Mouse (Mus musculus) lung, adult 2 months (tissue): ENCODE measurements at regions not wholly inside any gene's neighbourhood (a gene's known extent, or its start where the extent isn't known, plus 50 kb on each side); places are given as distances from the start of the nearest gene placed in this dataset.

Source experiments
- DNase-seq: peaks from one replicate; pipeline ENCODE4 v3.0.0; 2022
- H3K4me1 ChIP-seq: fragments of 200-500 bp; 2 replicates; pipeline ENCODE4 v1.6.1; 2011; ENCODE audit warnings: low read length; ENCODE audit not compliant: control insufficient read depth, insufficient read depth
- H3K4me3 ChIP-seq: fragments of 200-500 bp; replicated peaks from 2 replicates; pipeline ENCODE3; 2011; ENCODE audit warnings: low read depth, mild to moderate bottlenecking, control low read depth, low read length; ENCODE audit errors: extremely low read depth
- CTCF ChIP-seq: fragments of 200-500 bp; IDR thresholded peaks from 2 replicates; pipeline ENCODE4 v1.5.1; 2011; ENCODE audit warnings: mild to moderate bottlenecking, low read length, control low read depth; ENCODE audit not compliant: insufficient read depth
- POLR2A ChIP-seq: fragments of 200-500 bp; IDR thresholded peaks from 2 replicates; pipeline ENCODE4 v1.6.1; 2011; ENCODE audit warnings: low read depth, mild to moderate bottlenecking, control low read depth, low read length, borderline replicate concordance; ENCODE audit errors: extremely low read depth
- WGBS: fragments of 180-500 bp; shearing (Covaris S2); methylation state at CpG from one replicate; pipeline ENCODE4 v1.1.7; 2018; 5-methylcytosine and 5-hydroxymethylcytosine counted together

- H3K4me3 ChIP-seq: no peak overlapping the region
- TF ChIP-seq CTCF: no peak
- TF ChIP-seq POLR2A: no peak
- no peak for DNase-seq
- no peaks in the 10 kb centered on the region for H3K4me1 ChIP-seq
- 83% methylated on average over 16 of the region's 16 CpGs for WGBS
Observed at GRCm38 (mm10) chr10:118085046-118085983, 56.3 kb upstream of the Mdm1 start.

- DNase-seq: no peak
- H3K4me1 ChIP-seq: no peaks in the 10 kb centered on the region
- TF ChIP-seq CTCF (no peak), POLR2A (no peak)
- WGBS: 37% methylated on average over 12 of the region's 12 CpGs
- H3K4me3 ChIP-seq: no peak overlapping the region
Observed at GRCm38 (mm10) chr10:118087570-118088340, 53.9 kb upstream of the Mdm1 start.

DNA sequence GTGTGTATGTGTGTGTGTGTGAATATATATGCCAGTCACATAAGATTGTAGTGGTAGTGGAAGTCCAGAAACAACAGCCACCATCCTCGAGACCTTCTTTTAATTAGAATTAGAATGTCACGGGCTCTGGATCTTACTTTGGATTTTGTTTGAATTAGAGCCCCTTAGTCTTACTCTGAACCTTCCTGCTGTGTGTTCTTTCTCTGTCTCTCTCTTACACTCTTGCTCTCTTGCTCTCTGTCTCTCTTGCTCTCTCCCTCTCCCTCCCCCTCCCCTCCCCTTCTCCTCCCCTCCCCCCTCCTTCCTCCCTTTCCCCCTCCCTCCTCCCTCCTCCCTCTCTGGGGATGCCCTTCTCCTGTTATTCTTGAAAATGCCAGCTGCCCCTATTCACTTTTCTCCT is 53.1 kb upstream of the Mdm1 start:
- no peak for DNase-seq
- no peak for TF ChIP-seq POLR2A
- no peak for TF ChIP-seq CTCF
- 67% methylated on average over 2 of the region's 2 CpGs for WGBS

GRCm38 (mm10) chr10:118089879-118090278 is 51.7 kb upstream of the Mdm1 start:
- TF ChIP-seq CTCF (no peak), POLR2A (no peak)
- peaks cover 5% of the 10 kb centered on the region for H3K4me1 ChIP-seq

More for the DNA sequence above, 53.1 kb upstream of the Mdm1 start:
- H3K4me1 ChIP-seq: no peaks in the 10 kb centered on the region
- H3K4me3 ChIP-seq: no peak overlapping the region

GRCm38 (mm10) chr10:118091476-118091875 is 50.1 kb upstream of the Mdm1 start:
- WGBS: 88% methylated on average over 12 of the region's 12 CpGs
- no peak for TF ChIP-seq POLR2A
- DNase-seq: no peak
- H3K4me1 ChIP-seq: peaks cover 5% of the 10 kb centered on the region
- H3K4me3 ChIP-seq: no peak overlapping the region

More at GRCm38 (mm10) chr10:118089879-118090278, 51.7 kb upstream of the Mdm1 start:
- 85% methylated on average over 6 of the region's 6 CpGs for WGBS
- no peak overlapping the region for H3K4me3 ChIP-seq
- no peak for DNase-seq
